Mouse (Mus musculus) mouse trophoblast stem cell (cell line): ENCODE measurements around the gene Fkbp2.

Source experiments
- in situ Hi-C, 2 experiments: fragments of 300-500 bp; cut with MseI, MboI; formaldehyde crosslinking; loops; 2 replicates in 1 of 2; 3 replicates in 1 of 2; pipeline ENCODE4 v1.15.1; 2025

The Fkbp2 gene

DNA sequence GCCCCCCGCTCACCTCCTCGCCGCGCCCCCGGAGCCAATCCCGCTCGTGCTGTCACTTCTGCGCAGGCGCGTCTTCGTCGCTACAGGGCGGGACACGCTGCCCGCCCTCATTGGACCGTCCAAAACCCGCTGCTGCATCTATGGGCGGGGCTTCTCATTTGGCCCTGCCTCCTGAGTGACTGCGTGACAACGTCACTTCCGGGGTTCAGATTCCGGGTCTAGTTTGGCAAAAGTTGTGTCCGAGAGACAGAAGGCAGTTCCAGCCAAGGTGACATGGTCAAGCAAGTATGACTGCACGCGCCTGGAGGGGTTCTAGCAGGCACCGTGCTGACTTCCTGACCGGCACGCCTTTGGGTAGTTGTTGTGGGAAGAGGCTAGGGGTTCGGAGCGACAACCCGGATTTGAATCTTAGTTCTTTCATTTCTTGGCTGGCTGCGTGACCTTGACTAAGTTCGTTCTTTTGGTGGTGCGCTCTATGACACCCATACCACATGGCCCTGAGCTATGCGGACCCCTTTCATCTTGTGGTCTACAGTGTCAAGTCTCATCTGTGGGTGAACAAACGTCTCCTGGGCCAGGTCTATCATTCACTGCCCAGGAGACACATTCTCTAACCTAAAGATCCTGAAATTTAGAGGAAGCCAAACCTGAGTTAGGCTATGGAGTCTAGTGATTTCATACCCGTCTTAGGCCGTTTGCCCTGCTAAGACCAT lies at the start of gene Fkbp2:
Fkbp2 (minus strand) TSS at position 121 of the 713 bp plus-strand sequence.
- in situ Hi-C loops: no loop called here

DNA sequence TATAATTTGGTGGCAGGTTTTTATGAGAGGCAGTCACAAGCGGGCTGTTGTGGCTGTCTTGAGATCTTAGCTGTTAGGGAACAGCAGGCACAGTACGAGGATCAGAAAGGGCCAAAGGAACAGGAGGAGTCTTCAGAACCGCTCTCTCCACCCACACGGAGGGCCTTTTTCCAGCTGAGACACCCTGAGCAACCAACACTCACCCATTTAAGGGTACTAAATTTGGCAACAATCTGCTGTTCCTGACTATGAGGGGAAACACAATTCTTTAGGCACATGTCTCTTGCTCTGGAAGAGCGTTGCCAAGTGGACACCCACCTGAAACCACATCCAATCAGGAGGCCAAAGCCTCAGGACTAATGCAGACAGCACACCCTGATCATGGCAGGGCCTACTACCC lies 49.2 kb upstream of the Fkbp2 start:
- in situ Hi-C loops: no loop called here

DNA sequence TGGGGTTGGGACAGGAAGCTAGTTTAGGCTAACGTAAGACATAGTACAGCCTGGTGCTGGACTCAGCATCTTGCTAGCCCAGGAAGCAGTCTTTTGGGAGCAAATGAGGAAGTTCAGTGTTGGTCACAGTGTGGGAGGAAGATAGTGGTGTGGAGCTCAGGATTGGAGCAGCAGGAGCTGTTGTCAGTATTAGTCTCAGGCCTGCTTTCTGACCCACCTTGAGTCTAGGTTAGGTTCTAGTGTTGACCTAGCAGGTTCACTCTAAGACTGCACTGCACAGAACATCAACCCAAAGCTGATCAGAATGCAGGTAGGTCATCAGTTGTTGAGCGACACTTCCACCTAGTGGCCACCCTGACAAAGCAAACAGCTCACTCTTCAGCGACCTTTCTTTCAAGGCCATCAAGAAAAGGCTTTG lies 39.9 kb upstream of the Fkbp2 start:
- in situ Hi-C loops: no loop called here

DNA sequence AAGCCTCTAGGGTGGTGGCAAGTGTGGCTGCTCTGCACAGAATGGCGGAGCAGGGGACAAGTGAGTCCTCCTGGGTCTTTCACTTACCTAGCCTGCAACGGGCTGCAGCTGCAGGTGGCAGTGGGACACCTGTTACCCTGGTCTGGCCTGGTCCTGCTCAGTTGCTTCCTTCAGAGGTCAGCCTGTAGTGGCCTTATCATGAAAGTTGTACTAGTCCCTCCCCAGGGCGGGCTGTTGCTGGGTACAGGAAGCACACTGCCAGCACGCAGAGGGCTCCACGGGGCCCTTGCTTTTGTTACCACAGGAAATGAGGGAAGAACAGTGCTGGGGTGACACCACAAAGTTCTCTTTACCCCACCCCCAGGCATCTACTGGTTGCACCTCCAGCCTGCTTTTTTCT lies 38.9 kb upstream of the Fkbp2 start, which contains the start of gene Fermt3:
Fermt3 (minus strand) TSS at position 279 of the 400 bp plus-strand sequence.
- in situ Hi-C loops: no loop called here

DNA sequence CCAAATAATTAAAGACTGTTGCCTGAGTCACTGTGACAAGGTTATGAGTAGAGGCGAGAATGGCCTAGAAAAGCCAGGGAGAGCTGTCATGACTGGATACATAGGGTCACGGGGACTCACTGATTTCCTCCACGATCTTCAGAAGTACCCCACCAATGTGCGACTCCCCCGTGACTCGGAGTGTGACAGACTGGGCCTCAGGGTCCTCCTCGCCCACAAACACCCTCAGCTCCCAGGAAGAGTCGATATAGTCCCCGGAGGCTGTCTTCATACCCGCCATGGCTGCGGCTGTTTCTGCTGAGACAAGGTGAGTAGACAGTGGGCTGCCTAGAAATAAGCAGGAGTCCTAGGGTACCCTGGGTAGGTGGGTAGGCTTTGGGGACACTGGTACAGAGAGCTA lies 38.2 kb upstream of the Fkbp2 start:
- in situ Hi-C loops: no loop called here

DNA sequence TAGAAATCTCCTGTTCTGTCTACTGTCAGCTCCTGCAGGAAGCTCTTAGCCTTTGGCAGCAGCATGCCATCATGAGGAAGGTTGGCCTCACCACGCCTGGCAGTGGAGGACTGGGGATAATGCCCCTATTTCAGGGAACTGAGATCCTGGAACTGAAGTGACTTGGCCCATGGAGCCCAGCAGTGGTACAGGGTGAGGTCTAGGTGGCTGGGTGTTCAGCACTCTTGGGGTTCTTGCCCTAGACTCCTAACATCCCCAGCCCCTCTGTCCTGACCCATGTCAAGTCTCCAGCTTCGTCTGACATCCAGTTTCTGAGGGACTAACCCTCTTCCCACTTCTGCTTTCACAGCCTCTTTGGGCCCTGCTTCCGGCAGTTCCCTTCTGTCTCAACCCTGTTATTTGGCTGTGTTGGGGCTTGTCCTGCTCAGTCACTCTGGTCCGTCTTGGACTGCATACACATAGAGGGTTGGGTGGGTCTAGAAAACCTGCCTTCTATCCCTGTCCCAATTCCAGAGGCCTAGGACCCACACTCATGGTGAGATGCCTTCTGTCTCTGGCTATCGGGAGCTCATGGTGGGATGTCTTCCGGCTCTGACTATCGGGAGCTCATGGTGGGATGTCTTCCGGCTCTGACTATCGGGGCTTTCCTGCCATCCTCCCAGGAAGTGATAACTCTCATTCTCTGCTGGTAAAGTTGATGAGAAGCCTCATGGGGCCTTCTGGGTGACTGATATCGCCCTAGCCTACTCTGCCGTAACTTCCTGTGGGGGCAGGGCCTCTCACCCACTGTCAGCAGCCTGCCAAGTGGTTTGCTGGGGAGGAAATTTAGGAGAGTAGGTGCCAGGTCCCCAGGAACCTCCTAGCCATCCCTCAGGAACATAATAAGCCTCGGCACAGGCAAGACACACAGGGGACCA lies 37.5 kb upstream of the Fkbp2 start:
- in situ Hi-C loops: no loop called here

DNA sequence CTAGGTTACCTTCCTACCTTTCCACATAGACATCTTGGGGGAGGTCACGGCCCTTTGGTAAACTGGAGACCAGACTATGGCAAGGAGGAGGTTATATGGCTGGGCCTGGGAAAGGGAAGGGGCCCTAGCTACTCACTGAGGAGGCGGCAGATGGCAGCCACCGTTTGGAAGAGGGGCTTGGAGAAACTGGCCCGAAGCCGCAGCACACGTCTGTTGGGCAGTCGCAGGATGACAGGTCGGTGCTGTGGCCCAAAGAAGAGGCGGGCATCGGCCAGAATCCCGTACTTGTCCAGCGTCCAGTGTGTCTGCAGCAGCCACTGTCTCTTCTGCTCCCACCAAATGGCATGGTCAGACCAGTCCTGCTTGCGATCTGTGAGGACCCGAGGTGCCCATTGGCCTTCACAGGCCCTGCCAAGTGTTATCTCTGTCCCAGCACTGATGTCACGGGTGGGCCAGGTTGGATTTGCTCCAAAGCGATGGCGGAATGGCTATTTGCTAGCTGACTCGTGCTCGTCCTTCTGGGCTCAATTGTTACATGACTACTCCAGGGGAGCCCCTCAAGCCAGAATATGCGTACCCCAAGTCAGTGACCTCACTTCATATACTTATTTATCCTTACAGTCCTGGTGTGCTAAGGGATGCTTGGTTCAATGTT lies 34.3 kb upstream of the Fkbp2 start:
- in situ Hi-C loops: no loop called here

DNA sequence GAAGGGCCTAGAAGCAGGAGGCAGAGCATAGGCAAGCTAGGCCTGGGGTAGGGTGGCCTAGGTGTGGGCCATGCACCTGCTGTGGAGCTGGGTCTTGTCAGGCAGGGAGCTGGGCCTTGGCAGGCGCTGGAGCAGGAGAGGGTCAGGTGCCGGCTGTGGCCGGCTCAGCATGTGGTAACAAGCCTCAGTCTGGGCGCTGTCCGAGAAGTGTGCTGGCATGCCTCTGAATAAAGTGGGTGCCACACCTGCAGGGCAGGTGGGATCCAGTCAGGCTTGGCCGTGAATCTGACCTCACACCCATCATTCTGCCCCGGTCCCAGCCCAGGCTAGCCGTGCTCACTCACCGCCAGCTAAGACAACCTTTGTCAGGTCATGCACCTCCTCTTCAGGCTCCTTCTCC lies 33.7 kb upstream of the Fkbp2 start:
- in situ Hi-C loops: no loop called here

DNA sequence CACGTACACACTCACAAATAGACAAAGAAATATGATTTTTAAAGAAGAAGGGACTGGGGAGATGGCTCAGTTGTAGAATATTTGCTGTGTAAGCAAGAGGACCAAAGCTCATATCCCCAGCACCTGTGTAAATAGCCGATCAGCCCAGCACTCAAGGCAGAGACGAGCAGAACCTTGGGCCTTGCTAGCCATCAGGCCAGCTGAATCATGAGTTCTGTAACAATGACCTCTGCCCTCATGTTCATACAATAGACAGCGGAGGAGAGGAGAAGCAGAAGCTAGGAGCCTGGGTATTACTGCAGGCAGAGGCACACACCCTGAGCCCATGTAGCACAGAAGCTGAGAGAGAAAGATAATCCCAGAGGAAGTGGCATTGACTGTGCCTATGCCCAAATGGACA lies 32.1 kb upstream of the Fkbp2 start:
- in situ Hi-C loops: no loop called here

DNA sequence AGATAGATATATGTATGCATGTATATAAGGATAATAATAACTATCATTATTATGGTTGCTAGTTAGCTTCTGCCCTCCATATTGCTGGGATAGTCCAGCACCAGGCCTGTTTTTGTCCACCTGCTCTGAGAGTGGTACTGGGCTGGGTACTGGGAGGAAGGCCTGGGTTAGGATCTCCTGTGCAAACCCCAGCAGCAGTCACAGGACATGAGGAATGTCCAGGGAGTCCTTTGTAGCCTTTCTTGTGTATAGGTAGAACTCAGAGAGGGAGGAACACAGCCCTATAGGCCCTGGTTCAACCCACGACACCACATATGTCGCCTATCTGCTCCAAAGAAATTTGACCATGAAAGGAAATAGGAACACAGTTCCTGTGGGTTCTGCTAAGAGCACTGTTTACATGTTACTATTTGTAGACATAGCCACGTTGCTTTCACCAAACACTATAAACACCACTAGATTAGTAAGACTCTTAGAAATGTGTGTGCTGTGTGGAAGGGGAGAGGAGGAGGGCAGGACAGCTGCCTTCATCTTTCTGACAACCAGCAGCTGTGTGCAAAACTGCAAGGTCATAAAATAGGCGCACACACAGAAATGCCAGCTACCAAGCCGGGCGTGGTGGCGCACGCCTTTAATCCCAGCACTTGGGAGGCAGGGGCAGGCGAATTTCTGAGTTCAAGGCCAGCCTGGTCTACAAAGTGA lies 26.7 kb upstream of the Fkbp2 start:
- in situ Hi-C loops: no loop called here

DNA sequence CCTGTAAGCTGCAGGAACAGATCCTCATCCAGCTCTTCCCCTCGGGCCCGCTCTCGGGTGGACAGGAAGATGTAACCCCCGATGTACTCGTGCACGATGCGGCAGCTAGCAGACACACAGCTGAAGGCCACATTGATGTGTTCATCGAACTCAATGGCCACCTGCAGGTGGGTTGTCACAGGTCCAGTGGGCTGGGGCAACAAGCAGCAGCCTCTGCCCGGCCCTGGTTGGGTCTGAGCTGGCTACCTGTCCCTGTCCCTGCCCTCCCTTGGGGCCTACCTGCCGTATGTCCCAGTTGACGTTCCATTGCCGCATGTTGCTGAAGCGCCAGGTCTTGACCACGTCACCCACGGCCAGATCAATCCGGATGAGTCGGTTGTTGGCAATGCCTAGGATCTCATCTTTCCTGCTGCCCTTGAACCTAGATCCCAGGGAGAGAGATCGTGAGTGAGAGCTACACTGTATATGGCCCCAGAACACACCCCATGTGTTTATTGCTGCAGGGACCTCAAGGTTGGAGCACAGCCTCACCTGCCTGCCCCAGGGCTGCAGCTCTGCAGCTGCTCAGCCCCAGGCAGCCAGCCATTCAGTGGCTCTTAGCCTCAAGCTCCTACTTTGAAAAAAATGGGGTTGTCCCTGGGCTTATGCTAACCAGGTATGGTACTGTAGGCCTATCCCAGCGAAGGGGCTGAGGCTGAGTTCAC lies 19.2 kb upstream of the Fkbp2 start:
- in situ Hi-C loops: no loop called here

DNA sequence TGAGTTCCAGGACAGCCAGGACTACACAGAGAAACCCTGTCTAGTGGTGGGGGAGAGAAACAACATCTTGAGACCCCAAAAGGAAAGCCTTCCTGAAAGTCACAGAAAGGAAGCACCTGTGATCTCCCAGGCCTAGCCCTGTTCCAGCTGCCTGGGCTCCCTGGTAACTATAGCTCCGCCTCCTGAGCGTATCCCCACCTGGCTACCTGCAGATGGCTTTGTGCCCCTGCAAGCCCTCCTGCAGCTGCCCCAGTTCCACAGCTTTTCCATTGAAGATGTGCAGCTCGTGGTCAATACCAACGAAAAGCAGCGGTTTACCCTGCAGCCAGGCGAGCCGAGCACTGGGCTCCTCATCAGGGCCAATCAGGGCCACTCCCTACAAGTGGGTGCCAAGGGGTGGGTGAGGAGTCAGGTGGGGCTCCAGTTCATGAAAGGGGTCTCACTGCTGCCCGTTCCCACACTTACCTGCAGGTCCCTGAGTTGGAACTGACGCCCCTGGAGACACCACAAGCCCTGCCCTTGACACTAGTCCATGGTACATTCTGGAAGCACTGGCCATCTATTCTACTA lies 17.5 kb upstream of the Fkbp2 start:
- in situ Hi-C loops: no loop called here

DNA sequence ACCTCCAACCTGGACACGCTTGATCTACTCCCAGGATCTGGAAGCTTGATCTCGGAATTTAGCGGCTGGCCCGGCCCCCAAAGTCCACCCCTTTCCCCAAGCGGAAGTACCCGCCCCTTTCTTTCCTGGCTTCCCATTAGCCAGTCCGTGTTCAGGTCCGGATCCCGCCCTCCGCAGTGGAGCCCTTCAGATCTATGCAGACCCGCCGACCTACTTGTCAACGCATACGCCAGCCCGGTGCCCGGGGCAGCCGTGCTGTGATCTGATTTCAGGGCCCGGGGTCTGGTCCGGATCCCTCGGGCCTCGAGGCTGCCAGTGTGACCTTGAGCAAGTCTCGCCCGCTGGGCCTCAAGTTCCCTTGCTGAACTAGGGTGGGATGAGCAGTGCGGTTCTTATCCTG lies 15.7 kb upstream of the Fkbp2 start, which contains the start of the genes Nudt22 and Trpt1:
Nudt22 (minus strand) TSS at position 112 of the 400 bp plus-strand sequence.
Trpt1 (plus strand) TSS at position 126 of the 400 bp plus-strand sequence.
- in situ Hi-C loops: no loop called here

DNA sequence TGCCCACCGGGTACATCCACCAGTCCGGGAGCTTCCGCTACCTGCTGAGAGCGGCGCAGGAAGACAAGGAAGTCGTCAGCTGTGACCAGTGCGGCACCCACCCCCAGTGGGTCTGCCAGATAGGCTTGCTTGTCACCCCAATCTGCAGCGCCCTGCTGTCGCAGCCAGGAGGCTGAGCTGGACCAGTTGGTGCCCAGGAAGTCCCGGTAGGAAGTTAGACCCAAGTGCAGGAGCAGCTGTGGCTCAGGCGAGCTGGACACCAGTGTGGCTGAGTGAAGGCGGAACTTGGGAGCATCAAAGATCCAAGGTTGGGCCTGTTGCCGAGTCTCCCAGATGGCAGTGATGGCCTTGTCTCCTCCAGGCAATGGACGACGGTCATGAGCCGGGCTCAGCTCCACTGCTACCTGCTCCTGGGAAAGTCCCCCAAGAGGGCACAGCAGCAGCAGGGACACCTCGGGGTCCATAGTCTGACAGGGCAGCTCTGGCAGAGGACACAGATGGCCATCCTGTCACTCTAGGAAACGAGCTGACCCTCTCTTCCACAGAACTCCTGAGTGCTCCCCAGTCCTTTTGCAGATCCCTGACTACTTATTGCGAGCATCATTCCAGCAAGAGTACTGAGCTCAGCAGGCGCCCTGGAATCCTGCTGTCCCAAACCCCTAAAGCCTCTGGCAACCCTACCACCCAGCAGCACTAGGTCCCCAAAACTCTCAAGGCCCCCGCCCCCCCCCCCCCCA lies 15.1 kb upstream of the Fkbp2 start:
- in situ Hi-C loops: no loop called here

DNA sequence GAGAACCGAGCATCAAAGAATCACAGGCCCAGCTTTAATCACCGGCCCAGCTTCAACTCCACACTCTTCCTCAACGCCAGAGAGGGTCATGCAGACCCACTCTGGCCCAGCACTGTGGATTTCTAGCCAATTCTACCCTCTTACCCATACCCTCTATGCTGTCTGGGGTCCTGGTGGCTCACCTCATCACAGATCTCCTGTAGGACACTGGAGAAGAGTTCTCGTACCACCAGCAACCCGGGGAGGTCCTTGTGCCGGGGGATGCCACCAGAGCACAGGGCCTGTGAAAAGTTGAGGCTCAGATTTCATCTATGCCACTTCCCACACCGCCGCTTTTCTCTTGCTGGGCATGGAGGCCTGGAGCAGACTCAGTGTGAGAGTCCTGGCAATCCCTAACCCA lies 14.2 kb upstream of the Fkbp2 start:
- in situ Hi-C loops: no loop called here

DNA sequence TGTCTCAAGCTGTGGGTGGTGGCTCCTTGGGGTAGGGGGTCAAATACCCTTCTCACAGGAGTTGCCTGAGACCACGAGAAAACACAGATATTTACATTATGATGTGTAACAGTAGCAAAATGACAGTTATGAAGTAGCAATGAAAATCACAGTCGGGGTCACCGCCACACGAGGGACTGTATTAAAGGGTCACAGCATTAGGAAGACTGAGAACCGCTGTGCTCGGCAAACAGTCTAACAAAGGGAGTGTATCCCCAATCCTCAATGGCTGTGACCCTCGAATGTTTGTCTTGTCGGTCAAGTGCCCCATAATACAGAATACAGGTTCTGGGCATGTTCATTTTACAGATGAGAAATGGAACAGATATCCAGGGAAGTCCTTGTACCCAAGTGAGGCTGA lies 13.7 kb upstream of the Fkbp2 start:
- in situ Hi-C loops: no loop called here

DNA sequence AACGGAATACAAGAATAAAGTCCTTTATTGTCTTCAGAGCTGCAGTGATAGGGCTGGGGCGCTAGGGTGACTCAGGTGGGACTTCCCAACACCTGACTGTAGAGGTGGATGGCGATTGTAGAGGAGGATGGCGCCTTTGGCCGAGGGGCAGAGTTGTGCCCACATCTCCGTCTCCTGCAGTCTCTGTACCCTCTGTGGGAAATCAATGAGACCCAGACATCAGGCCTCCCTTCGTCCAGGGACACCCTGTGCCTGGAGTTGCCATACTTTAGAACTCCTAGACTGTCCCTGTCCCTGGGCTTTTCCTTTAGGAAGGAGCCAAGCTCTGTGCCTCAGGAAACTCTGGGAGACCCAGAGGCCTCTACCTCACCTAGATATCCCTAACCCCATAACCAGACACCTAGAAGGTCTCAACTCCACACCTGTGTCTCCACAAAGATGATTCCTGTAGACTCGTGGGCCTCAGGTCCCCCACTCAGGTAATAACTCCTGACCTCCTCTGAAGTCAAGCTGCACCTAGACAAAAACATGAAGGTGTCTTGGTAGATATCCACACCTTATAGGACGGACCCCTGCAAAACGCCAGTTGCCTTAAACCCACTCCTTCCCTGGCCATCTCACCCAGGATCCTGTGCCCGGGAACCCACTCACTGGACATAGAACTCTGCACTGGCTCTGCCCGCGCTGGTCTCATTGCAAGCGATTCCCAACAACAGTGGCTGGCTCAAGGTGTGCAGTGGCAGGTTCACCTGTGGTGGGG lies 12.9 kb upstream of the Fkbp2 start:
- in situ Hi-C loops: no loop called here

DNA sequence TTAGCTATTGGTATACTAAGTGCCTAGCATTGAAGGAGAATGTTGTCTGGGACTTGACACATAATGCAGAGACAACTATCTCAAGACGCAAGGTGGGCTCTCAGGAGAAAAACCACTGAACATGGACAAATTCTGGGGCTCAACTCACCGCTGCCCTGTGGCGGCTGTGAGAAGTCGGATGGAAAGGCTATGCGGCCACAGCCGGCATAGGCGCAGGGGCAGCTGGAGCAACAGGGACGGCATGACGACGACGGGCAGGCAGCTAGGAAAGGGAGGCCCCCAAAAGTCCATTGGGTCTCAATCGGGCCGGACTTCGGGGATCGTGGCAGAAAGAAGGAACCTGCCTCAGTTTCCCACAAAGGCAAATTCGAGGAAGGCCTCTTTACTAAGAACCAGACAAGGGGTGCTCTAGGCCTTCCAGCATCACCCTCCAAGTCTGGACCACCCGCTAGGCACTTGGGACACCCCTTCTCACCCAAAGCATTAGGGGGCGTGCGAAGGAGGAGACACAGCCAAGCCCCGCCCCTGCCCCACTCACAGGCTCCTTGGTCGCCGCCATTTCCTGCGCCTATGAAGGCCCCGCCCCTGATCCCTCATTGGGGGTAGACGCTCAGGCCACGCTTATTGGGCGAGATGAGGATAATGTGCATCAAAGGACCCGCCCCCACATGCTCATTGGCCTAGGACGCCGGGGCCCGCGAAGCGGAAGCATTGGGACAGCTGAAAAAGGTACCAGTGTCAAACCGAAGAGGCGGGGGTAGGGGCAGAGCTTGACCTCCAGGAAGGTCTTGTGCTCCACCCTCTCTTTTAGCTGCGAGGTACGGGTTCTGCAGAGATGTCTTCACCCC lies 11.9 kb upstream of the Fkbp2 start, which contains the start of gene Dnajc4:
Dnajc4 (minus strand) TSS at position 562 of the 848 bp plus-strand sequence.
- in situ Hi-C loops: no loop called here
